Mouse (Mus musculus): ENCODE results near the gene Ap1s3. TPM values are rescaled to one million over a fixed set of nuclear protein-coding genes. Genes with fewer than 3 reads are reported as not detected.
"Not testable (repeated sequence)": the region's sequence is repeated elsewhere in the genome, so short reads cannot be mapped to it uniquely, and the experiment has no call there.

Gene Ap1s3
- polyA plus RNA-seq, 1 experiment from 2014 or later = 0.18 TPM

DNA sequence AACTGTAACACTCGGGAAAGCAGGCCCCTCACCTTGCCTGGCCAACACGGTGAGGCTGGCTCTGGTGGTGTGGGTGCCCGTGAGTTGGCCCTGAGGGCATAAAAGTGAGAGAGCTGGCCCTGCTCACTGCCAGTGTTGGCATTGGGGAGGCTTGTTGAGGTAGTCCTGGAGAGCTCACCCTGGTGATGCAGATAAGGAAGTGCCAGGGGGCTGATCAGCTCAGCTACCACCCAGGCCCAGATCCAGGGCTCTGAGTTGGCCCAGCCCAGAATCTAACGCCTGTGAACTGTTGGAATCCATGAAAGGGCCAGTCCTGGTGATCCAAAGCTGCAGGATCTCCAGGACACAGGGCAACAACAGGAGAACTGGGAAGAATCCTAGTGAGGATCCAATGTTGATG, 40.3 kb downstream of the Ap1s3 start:
- Histone ChIP-seq H3K4me3 (no peak overlapping the region), H3K27ac (no peak overlapping the region), H3K9ac (no peak overlapping the region), H3K36me3 (no peaks in the 10 kb centered on the region), H3K4me1 (no peaks in the 10 kb centered on the region), H3K4me2 (replicated peaks) (no peak overlapping the region), H3K27me3 (no peaks in the 10 kb centered on the region), H3K9me3 (no peaks in the 10 kb centered on the region)
- 94% methylated on average over 4 of the region's 4 CpGs for WGBS
- ATAC-seq (ENCODE audit: insufficient number of reproducible peaks, insufficient read depth, low FRiP score, low TSS enrichment) = no peak

DNA sequence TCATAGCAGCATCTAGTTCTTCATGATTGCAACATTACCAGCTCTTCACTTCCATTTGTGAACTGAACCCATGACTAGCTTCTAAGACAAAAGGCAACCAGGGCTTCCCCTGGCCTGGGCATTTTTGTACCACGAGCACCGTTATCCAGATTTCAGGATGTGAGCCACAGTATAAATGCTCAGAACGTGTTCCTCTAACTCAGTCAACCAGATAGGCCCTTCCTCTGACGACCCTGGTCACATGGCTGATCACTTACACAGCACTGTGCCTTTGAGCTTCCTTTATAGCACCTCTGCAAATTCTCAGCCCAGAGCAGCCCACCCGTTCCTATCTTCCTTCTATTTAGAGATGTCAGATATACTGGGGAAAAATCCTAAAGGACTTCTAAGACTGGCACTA, 42.0 kb downstream of the Ap1s3 start:
- no peak for ATAC-seq (ENCODE audit: insufficient number of reproducible peaks, insufficient read depth, low FRiP score, low TSS enrichment)
- Histone ChIP-seq H3K4me2 (replicated peaks) (no peak overlapping the region), H3K4me1 (no peaks in the 10 kb centered on the region), H3K27ac (no peak overlapping the region), H3K4me3 (no peak overlapping the region), H3K9me3 (no peaks in the 10 kb centered on the region), H3K9ac (no peak overlapping the region), H3K36me3 (no peaks in the 10 kb centered on the region), H3K27me3 (no peaks in the 10 kb centered on the region)
- 83% methylated on average over 5 of the region's 5 CpGs for WGBS

DNA sequence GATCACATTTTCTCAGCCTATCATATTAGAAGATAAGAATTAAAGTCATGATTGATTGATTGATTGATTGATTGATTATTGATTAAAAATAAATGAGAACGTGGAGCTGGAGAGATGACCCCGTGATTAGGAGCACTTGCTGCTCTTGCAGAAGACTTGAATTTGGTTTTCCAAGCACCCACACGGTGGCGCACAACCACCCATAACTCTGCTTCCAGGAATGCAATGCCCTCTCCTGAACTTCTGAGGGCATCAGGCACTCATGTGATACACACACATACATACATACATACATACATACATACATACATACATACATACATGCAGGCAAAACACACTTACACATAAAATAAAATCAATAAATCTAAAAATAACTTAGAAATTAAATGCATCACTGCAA, 45.6 kb downstream of the Ap1s3 start:
- Histone ChIP-seq H3K27ac (no peak overlapping the region), H3K4me1 (no peaks in the 10 kb centered on the region), H3K27me3 (no peaks in the 10 kb centered on the region), H3K9me3 (no peaks in the 10 kb centered on the region), H3K36me3 (0 out of 2 replicates have a peak, but pooled peaks cover 5% of the 10 kb centered on the region), H3K4me2 (replicated peaks) (no peak overlapping the region), H3K9ac (no peak overlapping the region), H3K4me3 (no peak overlapping the region)
- ATAC-seq (ENCODE audit: insufficient number of reproducible peaks, insufficient read depth, low FRiP score, low TSS enrichment) = no peak
- 59% methylated on average over 4 of the region's 4 CpGs for WGBS

DNA sequence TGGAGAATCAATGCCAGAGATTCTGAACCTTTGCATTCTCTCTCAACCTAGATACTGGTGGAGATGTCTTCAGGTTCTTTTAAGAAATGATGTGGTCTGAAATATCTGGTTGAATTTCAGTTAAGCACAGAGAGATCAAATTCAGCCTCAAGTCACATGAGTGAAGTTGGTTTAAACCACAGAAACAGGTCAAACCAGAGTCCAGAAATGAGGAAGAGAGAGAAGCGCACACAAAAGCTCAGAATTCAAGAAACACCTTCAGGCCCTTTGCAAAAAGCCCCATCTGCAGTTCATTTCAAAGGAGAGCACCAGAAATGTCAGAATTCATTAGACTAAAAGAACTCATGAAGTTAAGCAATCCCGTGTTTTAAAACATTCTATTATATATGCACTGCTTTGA, 52.3 kb downstream of the Ap1s3 start:
- Histone ChIP-seq H3K9me3 (peaks cover 8% of the 10 kb centered on the region; the same call in 1 of the 2 replicates), H3K36me3 (0 out of 2 replicates have a peak, but pooled peaks cover 5% of the 10 kb centered on the region), H3K4me2 (replicated peaks) (no peak overlapping the region), H3K27me3 (no peaks in the 10 kb centered on the region), H3K9ac (no peak overlapping the region), H3K4me3 (no peak overlapping the region), H3K27ac (no peak overlapping the region), H3K4me1 (no peaks in the 10 kb centered on the region)
- 55% methylated on average over 2 of the region's 2 CpGs for WGBS
- ATAC-seq (ENCODE audit: insufficient number of reproducible peaks, insufficient read depth, low FRiP score, low TSS enrichment) = no peak

DNA sequence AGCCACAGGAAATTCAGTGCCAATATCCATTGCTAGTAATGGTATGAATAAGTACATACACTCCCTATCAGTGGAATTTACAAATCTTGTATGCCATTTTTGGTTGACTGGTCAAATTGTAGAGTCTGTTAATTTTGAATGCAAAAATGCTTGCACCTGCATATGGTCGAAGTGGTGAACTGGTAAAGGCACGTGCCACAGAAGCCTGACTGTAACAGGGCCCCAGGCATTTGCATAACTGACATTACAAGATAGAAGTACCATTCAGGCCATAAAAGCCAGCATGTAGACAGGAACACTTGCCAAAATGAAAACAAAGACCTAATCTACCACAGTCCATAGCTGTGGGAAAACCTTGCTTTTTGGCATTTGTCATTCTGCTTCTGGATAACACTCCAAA, 55.3 kb downstream of the Ap1s3 start:
- Histone ChIP-seq H3K4me3 (no peak overlapping the region), H3K36me3 (no peaks in the 10 kb centered on the region), H3K4me1 (no peaks in the 10 kb centered on the region), H3K9ac (no peak overlapping the region), H3K9me3 (peaks cover 9% of the 10 kb centered on the region; the same call in 1 of the 2 replicates), H3K27me3 (no peaks in the 10 kb centered on the region), H3K27ac (no peak overlapping the region), H3K4me2 (replicated peaks) (no peak overlapping the region)
- ATAC-seq (ENCODE audit: insufficient number of reproducible peaks, insufficient read depth, low FRiP score, low TSS enrichment) = no peak
- 79% methylated on average over 2 of the region's 2 CpGs for WGBS

DNA sequence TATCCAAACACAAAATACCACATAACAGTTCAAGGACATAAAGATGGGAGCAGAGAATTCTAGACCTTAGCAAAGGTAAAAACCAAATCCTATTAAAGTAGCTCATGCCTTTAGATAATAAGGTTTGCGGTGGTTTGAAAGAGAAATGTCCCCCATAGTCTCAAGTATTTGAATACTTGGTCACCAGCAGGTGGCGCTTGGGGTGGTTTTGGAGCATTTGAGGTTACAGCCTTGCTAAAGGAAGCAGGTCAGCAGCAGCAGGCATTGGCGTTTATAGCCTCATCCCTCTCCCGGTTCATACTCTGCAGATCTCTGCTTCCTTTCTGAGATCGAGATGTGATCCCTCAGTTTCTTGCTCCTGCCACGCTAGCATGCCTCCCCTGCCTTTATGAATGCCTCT, 57.3 kb downstream of the Ap1s3 start:
- H3K9ac ChIP-seq = no peak overlapping the region
- 92% methylated on average over 6 of the region's 6 CpGs for WGBS
- no peaks in the 10 kb centered on the region for H3K4me1 ChIP-seq
- no peaks in the 10 kb centered on the region for H3K36me3 ChIP-seq
- no peak overlapping the region for H3K4me3 ChIP-seq
- ATAC-seq (ENCODE audit: insufficient number of reproducible peaks, insufficient read depth, low FRiP score, low TSS enrichment) = no peak
- no peak overlapping the region for H3K27ac ChIP-seq
- no peak overlapping the region for H3K4me2 ChIP-seq (replicated peaks)
- no peaks in the 10 kb centered on the region for H3K27me3 ChIP-seq
- peaks cover 9% of the 10 kb centered on the region; the same call in 1 of the 2 replicates for H3K9me3 ChIP-seq

DNA sequence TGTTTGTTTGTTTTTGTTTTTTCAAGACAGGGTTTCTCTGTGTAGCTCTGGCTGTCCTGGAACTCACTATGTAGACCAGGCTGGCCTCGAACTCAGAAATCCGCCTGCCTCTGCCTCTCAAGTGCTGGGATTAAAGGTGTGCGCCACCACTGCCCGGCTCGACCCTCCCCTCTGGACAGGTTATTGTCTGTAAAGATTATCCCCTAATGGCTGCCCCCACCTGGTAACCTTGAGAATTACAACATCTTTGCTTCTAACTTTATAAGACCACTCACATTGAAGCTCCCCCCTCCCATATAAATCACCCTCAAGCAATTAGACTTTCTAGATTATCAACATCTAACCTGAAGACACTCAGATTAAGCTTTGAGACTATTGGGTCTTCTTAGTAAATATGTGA, 60.5 kb downstream of the Ap1s3 start:
- not testable (repeated sequence) for H3K27me3 ChIP-seq; H3K4me1 ChIP-seq; H3K9me3 ChIP-seq; H3K27ac ChIP-seq; H3K4me2 ChIP-seq (replicated peaks); H3K36me3 ChIP-seq; ATAC-seq (ENCODE audit: insufficient number of reproducible peaks, insufficient read depth, low FRiP score, low TSS enrichment); H3K4me3 ChIP-seq; H3K9ac ChIP-seq
- whole genome bisulfite sequencing = 87% methylated on average over 5 of the region's 5 CpGs

DNA sequence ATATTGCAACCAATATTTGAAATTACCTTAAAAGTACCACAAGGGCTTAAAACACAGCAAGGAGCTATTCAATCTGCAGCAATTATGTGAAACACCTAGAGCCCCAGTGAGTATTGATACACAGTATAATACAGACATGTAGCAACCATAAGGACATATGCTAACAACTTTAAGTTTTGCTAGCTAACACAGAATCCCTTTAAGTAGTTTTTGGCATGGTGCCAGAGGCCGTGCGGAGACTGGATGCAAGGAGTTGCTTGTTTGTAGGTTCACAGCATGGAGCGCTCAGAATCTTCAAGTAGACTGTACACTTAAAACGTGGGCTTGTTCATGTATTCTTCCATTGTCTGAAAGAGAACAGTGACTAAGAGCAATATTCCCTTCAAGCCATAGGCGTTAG, 62.9 kb downstream of the Ap1s3 start:
- not testable (repeated sequence) for H3K27ac ChIP-seq; H3K36me3 ChIP-seq; H3K4me3 ChIP-seq; H3K4me1 ChIP-seq; H3K4me2 ChIP-seq (replicated peaks); H3K9me3 ChIP-seq; H3K9ac ChIP-seq; ATAC-seq (ENCODE audit: insufficient number of reproducible peaks, insufficient read depth, low FRiP score, low TSS enrichment); H3K27me3 ChIP-seq
- WGBS = 65% methylated on average over 5 of the region's 5 CpGs

DNA sequence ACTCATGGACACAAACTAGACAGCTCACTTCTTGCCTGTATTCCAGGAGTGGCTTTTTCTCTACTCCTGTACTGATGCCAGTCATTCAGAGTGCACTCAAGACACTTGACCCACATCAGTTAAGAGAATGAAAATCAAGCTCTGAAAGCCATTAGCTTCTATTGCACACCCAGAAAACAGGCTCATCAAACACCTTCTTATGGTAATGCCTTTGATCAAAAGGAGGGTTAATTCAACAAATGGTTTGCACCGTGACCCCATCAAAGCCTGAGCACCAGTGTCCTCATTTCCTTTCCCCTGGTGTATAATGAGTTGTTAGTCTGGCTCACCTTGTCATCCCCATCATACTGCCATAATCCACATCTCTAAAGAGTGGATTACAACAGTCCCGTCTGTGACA, 69.3 kb downstream of the Ap1s3 start:
- Histone ChIP-seq H3K36me3 (no peaks in the 10 kb centered on the region), H3K27ac (no peak overlapping the region), H3K4me3 (no peak overlapping the region), H3K9me3 (no peaks in the 10 kb centered on the region), H3K4me2 (replicated peaks) (no peak overlapping the region), H3K4me1 (no peaks in the 10 kb centered on the region), H3K9ac (no peak overlapping the region), H3K27me3 (no peaks in the 10 kb centered on the region)
- ATAC-seq (ENCODE audit: insufficient number of reproducible peaks, insufficient read depth, low FRiP score, low TSS enrichment) = no peak
- 54% methylated on average over 2 of the region's 2 CpGs for WGBS

DNA sequence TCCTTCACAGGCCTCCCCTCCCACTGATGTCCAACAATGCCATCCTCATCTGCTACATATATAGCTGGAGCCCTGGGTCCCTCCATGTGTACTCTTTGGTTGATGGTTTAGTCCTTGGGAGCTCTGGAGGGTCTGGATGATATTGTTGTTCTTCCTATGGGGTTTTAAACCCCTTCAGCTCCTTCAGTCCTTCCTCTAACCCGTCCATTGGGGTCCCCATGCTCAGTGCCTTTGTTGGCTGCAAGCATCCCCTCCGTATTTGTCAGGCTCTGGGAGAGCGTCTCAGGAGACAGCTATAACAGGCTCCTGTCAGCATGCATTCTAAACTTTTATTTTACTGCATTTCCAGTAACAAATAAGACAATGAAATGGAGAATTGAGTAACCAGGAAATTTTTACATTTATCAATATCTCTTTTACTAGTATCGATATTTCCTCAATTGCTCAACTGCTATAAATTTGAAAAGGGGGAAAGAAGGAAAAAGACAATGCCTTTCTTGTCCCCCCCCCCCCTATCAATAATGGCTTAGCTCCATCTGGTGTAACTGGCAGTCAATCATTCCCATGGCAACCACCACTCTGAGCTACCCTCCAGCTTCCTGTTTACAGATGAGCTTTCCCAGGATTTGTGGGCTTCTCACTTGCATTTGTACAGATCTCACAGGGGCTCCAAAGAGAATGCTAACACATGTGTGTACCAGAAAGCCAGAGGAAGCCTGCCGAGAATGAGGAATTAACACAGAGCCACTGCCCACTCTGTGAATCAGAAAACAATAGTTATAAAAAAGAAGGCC, 73.2 kb downstream of the Ap1s3 start:
- 46% methylated on average over 5 of the region's 5 CpGs for WGBS
- Histone ChIP-seq H3K9ac (no peak overlapping the region), H3K27me3 (no peaks in the 10 kb centered on the region), H3K27ac (no peak overlapping the region), H3K9me3 (no peaks in the 10 kb centered on the region), H3K4me3 (no peak overlapping the region), H3K4me1 (no peaks in the 10 kb centered on the region), H3K4me2 (replicated peaks) (no peak overlapping the region), H3K36me3 (no peaks in the 10 kb centered on the region)
- no peak for ATAC-seq (ENCODE audit: insufficient number of reproducible peaks, insufficient read depth, low FRiP score, low TSS enrichment)

DNA sequence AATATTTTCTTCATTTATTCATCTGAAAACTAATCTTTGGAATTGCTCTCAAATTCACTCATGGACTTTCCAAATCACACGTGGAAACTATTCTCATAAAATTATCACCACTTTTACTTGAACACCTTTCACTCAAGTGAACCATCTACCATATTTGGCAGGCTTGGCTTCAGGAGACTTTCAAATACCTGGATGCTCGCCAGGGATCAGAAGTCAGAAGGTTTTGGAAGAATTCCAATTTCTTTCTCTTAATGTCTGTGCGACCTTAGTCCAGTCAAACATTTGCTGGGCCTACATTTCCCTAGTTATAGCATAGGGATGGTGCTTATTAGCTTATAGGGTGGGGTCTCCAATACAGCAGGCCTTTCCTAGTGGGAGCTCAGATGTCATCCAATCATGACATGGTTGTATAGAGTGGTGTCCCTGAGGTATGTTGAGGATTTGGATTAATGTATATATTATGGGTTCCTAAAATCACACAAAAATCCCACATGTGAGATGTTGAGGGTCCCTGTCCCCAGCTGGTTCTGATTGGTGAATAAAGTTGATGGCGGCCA, 79.0 kb downstream of the Ap1s3 start:
- Histone ChIP-seq H3K4me3 (no peak overlapping the region), H3K27ac (no peak overlapping the region), H3K9ac (no peak overlapping the region), H3K4me2 (replicated peaks) (no peak overlapping the region), H3K9me3 (no peaks in the 10 kb centered on the region), H3K36me3 (no peaks in the 10 kb centered on the region), H3K27me3 (no peaks in the 10 kb centered on the region), H3K4me1 (no peaks in the 10 kb centered on the region)
- ATAC-seq (ENCODE audit: insufficient number of reproducible peaks, insufficient read depth, low FRiP score, low TSS enrichment) = no peak
- 72% methylated on average over 4 of the region's 4 CpGs for WGBS

DNA sequence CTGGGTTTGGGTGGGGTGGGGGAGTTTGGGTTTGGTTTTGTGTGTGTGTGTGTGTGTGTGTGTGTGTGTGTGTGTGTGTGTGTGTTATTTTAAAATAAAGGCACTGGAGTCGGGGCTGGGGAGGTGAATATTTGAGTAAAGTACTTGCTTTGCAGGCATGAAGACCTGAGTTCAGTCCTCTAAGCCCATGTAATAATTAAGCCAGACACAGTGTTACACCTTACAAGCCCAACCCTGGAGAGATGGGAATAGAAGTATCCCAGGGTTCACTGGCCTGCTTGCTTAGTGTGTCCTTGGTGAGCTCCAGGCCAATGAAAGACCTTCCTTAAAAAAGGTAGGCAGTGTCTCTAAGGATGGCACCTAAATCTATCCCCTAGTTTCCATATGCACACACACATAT, 80.7 kb downstream of the Ap1s3 start:
- Histone ChIP-seq H3K4me3 (no peak overlapping the region), H3K36me3 (no peaks in the 10 kb centered on the region)
- WGBS = 82% methylated on average over 1 of the region's 1 CpGs

More for the DNA sequence above, 80.7 kb downstream of the Ap1s3 start:
- Histone ChIP-seq H3K4me1 (no peaks in the 10 kb centered on the region), H3K9me3 (no peaks in the 10 kb centered on the region), H3K4me2 (replicated peaks) (no peak overlapping the region), H3K27me3 (no peaks in the 10 kb centered on the region), H3K9ac (no peak overlapping the region), H3K27ac (no peak overlapping the region)
- ATAC-seq (ENCODE audit: insufficient number of reproducible peaks, insufficient read depth, low FRiP score, low TSS enrichment) = no peak

All from embryonic facial prominence, embryonic 12.5 days (tissue).